Mouse (Mus musculus) ovary, postnatal 14 days (tissue): Measurements from ENCODE around the gene Rpusd3.

Experiments used
- DNase-seq: peaks from one replicate; pipeline ENCODE4 v3.0.0; 2022; ENCODE audit warnings: low spot score

Gene Rpusd3

DNA sequence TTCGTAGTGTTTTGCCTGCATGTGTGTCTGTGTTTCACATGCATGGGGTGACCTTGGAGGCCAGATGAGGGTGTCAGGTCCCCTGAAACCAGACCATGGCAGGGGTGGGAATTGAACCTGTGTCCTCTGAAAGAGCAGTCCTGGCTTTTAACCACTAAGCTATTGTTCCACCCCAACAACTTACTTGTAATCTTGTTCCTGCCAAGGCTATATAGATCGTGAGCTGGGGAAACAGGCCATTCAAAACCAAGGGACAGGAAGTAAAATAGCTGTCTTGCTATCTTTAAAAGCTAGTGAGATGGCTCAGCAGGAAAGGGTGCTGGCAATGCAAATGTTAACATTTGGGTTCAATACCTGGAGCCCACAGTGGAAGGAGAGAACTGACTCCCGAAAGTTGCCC lies 10.8 kb upstream of the Rpusd3 start:
- no peak for DNase-seq

DNA sequence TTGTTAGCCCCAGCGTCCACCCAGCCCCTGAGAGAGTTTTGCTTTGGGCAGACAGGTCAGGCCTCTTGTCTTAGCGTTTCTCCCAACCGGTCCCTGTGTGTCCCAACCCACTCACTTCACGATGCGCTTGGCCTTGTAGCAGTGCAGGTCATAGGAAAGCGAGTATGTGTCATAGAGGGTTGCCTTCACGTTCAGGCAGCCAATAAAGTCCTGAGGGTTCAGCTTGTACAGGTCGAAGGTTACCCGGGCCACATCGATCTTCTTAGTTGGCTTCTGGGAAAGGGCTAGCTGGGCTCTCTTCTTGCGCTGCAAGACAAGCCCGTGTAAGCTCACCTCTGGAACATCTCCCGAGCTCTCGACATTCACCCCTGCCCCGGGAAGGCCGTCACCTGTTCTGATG lies 8.9 kb upstream of the Rpusd3 start:
- no peak for DNase-seq

DNA sequence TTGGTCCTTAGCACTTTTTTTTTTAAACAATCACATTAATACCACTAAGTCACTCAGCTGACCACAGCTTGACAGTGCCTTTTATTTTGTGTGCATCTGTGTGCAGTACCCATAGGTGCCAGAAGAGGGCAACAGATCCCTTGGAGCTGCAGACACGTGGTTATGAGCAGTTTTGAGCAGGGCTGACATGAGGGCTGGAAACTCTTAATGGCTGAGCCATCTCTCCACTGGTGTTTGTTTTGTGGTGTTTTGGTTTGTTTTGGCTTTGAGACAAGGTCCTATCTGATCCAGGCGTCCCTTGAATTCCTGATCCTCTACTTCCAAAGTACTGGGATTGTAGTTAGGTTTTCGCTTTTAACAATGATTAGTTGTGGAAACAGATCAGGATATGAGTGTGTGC lies 8.3 kb upstream of the Rpusd3 start:
- DNase-seq, result no peak

DNA sequence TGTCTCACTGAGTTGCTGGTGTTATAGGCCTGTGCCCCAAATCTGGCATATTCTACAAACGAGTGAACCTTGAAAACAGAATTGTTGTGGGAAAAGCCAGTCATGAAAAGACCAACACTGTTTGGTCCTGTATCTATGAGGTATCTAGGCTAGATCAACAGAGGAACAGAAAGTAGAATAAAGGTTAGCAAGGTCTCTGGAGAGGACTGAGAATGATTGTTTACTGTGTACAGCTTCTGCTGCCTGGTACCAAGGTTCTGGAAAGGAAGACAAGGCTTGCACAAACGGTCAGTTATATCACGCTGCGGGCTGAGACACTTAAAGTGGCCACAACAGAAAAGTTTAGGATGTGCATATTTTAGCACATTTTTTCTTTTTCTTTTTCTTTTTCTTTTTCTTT lies 7.6 kb upstream of the Rpusd3 start:
- no peak for DNase-seq

DNA sequence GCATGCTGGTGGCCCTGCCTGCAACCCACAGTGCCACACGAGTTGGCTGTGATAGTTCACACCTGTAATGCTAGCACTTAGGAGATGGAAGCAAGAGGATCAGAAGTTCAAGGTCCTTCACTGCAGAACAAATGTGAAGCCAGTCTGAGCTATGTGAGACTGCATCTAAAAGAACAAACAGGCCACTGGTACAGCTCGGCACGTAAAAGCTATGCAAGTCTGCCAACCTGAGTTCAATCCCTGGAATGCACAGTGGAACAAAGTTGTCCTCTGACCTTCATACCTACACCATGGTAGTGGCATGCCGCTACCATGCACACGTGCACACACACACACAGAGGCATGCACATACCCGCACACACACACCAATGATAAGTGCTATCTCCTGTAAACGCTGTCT lies 5.0 kb upstream of the Rpusd3 start:
- no peak for DNase-seq

DNA sequence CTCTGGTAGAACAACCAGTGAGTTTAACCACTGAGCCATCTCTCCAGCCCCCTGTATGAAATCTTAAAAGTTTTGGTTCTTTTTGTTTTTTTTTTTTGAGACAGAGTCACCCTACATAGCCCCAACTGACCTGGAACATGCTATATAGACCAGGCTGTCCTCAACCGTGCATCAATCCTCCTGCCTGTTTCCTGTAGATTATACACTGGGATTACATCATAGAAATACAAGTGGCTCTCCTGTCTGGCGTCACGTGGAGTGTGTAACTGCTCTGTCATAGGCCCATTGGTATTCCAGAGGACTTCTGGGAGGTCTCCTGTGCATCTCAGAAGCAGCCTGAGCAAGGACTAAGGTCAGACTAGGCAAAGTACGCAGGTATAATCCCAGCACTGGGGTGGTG lies 3.9 kb upstream of the Rpusd3 start:
- DNase-seq, result no peak

DNA sequence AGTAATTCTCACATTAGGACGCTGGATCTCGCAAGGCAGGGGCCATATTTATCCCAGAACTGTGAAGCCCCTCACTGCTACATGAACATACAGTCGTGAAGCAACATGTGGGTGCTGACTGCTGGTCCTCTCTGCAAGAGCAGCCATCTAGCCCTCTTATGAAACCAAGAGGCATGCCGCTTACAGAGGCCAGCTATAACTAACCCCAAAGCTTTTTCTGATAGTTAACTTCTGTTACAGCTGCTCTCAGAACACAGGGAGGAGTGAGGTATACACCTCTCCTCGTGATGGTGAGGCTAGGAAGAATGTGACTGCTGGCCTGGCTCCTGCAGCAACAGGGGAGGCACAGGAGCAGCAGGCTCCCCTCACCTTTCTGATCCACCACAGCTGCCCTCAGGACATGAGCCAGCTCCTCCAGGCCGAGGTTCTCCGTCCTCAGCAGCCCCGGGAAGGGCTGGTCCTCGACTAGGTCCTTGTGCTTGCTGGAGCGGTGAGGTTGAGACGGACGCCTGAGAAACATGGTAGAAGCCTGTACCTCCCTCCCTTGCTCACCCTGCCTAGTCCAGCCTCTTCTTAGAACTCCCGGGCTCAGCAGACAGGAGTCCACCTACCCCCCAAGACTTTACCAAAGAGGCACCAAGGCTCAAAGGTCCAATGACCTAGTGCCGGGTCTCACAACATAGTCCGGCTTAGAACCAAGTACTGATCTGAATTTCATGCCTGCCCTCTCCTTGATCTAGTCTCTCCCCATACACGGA lies 520 bp downstream of the Rpusd3 start:
- DNase-seq, result peak; percentile 20

DNA sequence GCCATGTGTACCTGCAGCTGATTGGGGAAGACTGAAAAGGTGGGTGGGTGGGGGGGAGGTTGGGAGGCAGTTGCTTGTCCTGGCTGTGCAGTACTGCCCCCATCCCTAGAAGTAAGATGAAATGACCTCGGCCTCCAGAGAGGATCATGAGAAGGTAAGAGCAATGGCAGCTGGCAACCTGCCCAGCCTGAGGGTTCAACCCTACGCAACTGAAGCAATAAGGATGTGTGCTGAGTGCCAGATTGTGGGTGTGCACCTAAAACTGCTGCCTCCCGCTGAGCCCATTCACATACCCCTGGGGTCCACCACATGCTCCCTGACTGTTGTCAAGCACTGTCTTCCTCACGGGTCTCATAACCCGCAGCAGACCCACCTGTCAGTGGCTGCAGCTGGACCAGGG lies 2.7 kb downstream of the Rpusd3 start:
- no peak for DNase-seq

DNA sequence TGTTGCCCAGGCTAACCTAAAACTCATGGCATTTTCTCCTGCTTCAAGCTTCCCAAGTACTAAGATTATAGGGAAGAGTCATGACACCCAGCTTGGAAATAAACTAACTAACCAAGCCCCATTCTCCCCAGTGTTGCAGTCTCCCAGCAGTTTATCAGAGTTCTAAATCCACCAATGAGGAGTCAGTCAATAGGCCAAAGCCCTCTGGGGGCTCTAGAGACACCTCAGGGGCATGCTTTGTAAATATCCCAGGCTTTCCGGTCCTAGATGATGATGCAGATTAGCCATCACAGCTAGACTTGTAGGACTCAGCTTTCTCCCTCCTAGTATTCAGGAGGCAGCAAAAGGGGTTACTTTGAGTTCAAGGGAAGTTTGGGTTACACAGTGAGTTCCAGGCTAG lies 9.1 kb downstream of the Rpusd3 start:
- no peak for DNase-seq

DNA sequence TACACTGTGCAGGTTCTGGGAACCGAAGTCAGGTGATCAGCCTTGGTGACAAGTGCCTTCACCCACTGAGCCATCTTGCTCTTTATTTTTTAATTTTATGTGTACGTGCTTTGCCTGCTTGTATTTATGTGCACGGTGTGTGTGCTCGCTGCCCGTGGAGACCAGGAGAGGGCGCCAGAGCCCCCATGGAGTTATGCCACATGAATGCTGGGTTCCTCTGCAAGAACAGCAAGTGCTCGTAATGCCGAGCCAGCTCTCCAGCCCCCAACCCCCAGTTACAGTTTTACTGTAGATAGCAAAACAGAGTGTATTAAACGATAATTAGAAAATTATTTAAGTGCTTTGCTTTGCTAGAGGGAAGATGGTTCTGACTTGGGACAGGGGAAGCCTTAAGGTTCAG lies 12.5 kb downstream of the Rpusd3 start:
- no peak for DNase-seq

DNA sequence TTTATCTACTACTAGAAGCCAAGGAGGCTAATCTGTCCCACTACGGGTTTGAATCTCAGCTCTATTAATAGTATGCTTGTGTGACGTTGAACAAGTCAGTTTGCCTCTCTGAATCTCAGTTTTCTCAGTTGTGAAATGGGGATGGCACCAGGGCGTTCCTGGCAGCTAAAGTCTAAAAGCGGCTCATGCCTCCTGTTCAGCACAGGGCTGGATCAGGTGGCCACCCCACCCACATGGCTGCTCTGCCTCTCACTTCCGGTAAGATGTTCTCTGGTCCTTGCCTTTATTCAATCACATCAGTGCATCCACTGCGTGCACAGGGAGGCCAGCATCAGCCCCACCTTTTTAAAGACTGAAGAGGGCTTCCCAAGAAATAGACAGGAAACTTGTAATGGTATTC lies 13.7 kb downstream of the Rpusd3 start:
- DNase-seq, result no peak

DNA sequence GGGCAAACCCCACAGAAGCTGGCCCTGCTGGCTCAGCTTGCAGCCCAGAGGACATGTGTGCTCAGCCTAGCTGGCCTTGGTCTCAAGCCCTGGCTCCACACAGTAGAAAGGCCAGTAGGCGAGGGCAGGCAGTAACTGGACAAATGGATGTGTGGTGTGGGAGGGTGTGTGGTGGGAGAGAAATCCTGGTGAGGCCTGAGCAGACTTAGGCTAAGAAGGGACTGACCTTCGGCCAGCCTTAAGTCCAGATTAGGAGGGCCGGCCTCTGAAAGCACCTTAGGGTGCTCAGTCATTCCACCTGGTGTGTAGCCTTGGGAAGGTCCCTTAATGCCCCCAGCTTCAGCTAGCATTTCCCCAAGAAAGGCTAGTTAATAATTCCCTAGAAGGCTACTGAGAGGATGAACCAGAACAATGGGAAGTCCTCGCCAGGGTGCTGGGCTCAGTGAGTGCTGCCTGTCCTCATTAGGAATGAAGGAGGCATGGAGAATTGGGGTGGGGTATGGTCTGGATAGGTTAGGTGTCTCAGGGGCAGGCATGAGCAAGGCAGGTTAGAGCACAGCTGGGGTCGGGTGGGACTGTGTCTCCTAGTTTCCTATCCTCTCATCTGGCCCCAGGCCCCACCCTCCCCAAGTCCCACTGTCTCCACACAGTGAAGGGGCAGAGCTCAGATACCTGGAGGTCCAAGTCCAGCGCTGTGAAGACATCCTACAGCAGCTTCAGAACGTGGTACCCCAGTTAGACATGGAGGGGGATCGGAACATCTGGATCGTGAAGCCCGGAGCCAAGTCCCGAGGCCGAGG lies 14.3 kb downstream of the Rpusd3 start:
- DNase-seq, result no peak

DNA sequence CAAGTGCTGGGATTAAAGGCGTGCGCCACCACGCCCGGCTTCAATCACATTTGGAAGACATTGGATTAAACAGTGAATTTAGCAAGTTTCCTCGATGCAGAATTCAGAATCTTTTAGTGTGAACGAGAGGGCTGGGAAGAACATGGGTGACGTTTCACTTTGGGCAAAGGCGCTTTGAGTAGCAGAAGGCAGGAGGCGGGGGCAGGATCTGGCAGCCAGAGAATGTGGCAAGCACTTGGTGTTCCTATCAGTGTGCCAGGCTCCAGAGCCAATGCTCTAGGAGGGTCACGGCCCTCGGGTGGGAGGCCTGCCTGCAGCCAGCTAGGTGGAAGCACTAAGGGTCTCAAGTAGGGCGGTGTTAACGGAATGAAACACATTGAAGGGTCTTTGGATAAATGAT lies 17.0 kb downstream of the Rpusd3 start:
- no peak for DNase-seq

DNA sequence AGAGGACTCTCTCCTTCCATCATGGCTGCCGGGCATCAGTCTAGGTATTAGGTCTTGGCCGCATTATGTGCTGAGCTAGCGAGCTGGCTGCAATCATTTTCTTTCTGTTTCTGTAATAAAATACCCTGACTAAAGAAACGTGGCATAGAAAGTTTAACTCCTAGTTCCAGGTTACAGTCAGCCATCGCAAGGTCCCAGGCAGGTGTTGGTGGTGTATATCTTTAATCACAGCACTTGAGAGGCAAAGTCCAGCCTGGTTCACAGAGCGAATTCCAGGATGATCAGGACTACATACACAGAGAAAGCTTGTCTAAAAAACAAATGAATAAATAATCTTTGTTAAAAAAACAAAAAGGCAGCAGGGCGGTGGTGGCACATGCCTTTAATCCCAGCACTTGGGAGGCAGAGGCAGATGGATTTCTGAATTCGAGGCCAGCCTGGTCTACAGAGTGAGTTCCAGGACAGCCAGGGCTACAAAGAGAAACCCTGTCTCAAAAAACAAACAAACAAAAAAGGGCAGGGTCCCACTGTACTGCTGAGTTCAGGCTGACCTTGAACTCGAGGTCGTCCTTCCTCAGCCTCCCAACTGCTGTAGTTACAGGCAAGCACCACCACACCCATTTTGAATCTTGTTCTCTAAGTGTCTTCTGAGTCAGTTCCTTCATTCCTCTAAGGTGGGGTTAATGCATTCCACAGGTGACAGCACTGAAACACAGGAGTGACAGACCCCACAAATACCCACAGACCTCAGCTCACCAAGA lies 22.7 kb downstream of the Rpusd3 start:
- no peak for DNase-seq

DNA sequence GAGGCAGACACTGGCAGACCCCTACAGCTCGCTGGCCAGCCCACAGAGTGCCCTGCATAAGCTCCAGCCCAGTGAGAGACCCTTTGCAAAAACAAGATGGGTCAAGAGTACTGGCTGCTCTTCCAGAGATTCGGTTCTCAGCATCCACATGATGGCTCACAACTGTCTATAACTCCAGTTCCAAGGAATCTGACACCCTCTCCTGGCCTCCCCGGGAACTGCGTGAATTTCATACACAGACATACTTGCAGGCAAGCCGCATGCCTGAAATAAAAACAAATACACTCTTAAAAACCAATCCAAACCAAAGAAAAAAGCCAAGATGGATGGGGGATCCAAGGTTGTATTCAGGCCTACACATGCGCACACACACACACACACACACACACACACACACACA lies 23.6 kb downstream of the Rpusd3 start:
- no peak for DNase-seq

DNA sequence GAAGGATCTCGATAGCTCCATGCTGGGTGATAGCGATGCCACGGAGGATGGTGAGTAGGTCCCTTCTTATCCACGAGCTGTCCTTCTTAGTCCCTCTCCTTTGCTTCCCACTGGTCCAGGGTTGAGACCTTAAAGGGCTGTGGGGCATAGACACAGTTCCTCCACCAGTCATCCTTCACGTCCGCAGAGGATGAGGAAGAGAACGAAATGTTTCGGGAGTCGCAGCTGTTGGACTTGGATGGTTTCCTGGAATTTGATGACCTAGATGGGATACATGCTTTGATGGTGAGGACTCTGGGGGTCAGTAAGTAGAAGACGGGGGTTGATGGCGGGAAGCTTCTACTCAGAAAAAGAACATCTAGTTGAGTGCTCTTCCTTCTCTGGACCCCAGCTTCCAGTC lies 24.3 kb downstream of the Rpusd3 start:
- DNase-seq, result no peak

DNA sequence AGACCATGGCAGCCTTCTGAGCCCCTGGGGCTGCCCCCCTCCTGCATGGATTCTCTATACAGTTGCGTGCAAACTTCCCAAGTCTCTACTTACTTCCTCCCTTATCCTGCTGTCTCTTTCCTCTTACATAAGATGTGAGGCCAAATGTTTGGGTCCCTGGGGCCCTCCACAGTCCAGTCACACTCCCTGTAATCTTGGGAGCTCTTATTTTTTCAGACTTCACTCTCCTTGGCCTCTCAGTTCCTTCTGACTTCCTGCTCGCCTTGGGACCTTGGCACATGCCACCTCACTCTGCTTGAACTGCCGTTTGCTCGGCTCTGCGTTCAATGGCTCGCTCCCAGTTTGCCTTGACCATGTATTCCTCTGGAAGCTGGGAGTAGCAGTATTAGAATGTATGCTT lies 25.2 kb downstream of the Rpusd3 start:
- DNase-seq, result no peak

DNA sequence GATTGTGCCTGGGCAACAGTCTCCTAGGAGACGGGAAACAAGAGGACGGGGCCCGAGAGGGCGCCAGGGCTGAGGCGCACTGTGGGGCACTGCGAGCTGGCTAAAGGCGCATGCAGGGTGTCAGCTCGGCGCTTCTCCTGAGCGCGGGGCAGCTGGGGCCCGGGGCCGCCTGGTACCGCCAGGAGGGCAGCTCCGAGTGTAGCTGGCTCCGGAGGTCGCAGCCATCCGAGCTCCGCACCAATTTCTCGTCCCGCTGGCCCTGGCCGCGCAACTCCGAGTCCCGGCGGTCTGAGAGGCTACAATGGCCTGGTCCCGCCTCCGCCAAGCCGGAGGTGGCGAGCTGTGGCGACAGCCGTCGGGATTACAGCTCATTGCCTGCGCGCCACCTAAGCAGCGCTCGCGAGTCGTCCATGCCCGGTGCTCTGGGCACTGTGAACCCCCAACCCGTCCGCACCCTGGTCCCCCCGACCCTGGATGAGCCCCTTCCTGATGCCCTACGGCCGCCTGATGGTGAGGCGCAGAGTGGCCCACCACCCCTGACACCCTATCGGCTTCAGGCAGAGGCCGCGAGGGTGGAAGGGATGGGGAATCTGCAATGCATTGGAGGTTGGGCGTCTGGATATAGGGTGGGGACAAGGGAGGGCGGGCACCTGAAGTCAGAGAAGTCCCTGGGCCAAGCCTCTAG lies 26.6 kb downstream of the Rpusd3 start:
- DNase-seq, result peak; percentile 28

DNA sequence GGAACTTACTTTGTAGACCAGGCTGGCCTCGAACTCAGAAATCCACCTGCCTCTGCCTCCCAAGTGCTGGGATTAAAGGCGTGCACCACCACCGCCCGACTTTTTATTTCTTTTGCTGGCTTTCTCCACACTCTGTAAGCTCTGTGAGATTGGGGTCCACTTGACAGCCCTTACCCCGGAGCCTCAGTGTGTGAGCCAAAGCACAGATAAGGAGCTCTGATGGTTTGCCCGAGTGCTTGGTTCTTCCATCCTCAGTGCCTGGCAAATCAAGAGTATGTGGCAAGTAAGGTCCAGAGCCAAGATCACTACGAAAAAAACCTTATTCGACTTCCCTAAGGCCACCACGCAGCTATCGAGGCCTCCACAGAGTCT lies 27.1 kb downstream of the Rpusd3 start:
- DNase-seq, result no peak

DNA sequence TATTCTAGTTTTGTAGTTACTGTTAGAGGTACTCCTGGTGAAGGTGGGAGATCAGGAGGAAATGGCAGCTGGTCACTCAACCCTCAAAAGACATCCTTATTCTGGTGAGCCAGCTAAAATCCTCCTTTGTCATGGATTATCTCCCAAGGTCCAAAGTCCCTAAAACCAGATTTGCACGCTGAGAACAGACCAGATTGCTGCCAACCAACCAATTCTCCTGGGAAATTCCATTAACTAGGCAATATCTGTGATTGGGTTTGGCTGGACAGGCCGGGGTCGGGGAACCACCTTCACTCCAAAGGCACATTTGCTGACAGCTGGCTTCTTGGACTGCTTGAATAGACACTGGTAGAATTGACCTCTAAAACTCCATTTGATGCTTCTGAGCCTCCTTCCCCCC lies 28.4 kb downstream of the Rpusd3 start:
- no peak for DNase-seq

DNA sequence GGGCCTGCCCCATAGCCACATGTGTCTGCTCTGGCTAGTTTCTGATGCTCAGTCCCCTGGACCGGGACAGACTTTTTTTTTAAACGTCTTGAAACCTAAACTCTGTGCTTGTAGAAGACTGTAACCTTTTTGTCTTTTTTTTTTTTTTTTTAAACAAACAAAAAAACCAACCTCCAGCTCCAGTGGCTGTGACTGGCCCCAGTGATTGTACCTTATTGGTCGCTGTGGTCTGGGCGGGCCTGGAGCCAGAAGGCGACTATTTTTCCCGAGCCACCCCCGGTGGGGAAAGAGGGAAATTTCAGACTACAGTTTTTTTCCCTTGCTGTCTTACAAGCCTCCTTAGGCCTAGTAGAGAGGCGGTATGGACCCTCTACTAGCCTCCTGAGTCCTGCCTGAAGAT lies 30.2 kb downstream of the Rpusd3 start, which contains the start of gene Ttll3:
Gene Ttll3 (plus strand): TSS at position 301 of the 400 bp plus-strand sequence.
- DNase-seq, result no peak

DNA sequence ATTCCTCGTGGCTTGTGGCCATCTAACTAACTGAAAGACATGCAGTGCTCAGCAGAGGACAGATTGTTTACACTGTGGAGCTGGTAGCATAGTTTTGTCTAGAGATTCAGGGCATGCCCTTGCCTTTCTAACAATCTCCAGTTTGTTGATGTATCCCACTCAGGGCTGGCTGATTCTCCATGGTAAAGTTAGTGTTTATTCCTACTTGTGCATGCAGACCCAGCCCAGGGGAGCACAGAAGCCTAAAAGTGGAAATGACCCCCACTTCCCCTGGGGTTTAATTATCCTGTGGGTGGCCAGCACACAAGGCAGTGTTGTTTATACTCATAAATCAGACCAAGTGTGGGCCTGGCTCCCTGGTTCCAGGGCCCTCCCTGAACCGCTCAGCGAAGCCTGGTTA lies 33.1 kb downstream of the Rpusd3 start:
- no peak for DNase-seq
